Mouse (Mus musculus): Measurements from ENCODE around the gene Ifnl2.
"Not testable (repeated sequence)": the region's sequence is repeated elsewhere in the genome, so short reads cannot be mapped to it uniquely, and the experiment has no call there.

DNA sequence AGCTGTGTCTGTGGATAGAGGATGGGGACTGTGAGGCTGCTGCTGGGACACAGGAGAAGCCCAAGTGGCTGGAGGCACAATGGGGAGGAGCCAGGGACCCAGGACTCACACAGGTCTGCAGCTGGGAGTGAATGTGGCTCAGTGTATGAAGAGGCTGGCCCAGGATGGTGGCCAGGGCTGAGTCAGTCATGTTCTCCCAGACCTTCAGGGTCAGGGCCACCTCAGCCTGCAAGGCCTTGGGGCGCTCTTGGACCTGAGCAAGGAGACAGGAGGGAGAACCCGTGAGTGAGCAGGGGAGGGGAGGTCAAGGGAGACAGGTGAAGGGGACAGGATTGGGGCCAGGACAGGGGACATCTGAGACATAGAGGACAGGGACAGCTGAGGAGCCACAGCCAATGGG, 1.1 kb downstream of the Ifnl2 start:
- TF ChIP-seq ZNF384 (IDR thresholded peaks at IDR 0.05; ENCODE audit: low read depth, low read length); ZC3H11A (IDR thresholded peaks at IDR 0.05; ENCODE audit: borderline replicate concordance, low read depth, low read length); MAFK (IDR thresholded peaks at IDR 0.05; ENCODE audit: insufficient read depth, low read depth, low read length); CHD2 (IDR thresholded peaks at IDR 0.05; ENCODE audit: low read depth, low read length): not testable (repeated sequence)

All from ES-E14 (cell line).